Mouse (Mus musculus) spleen, postnatal 4 days (tissue): ENCODE data around the gene Cry1.

Experiments used
- DNase-seq, 2 experiments: peaks; one replicate each; pipeline ENCODE4 v3.0.0; 2022; ENCODE audit warnings: low spot score in 2 of 2

Cry1 gene

GRCm38 (mm10) chr10:85161745-85162351 lies 23.0 kb downstream of the Cry1 start:
- DNase-seq = no peak

DNA sequence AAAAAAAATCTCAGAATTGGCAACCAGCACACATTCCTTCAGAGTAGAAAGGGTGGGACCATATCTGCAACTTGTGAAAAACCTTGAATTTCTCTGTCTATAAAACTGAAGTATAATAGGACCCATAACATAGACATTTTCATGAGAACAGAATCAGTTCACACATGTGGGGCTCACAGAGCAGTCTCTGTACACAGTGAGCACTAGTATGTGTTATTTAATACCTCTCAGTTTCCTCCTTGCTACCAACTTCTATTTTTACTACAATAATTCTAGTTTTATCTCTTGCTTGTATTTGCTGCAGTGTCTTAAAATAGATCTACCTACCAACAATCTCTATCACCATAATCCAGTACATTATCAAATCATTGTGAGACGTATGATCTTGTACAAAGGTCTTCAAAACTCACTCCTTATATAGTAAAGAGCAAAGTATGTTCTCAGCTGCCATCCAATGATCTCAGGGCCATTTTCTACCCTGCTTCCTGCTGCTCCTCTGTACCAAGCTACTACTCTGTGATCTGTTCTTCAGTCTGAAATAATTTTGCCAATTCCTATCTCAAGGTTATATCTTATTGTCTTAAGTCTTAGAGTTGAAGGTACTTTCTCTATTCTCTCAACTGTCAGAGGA lies 24.8 kb downstream of the Cry1 start:
- no peak for DNase-seq

DNA sequence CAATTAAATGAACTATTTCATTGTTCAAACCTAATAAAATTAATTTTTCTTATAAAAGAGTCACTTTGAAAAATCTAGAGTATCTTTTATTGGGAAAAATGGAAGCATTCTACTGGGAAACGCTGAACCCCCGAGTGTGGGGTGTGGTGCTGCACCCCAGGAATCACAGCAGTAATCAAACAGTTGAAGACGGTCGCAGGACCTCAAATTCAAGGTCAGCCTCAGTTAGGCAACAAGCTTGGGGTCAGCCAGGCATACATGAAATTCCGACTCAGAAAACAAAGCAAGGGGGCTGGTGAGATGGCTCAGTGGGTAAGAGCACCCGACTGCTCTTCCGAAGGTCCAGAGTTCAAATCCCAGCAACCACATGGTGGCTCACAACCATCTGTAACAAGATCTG lies 27.4 kb downstream of the Cry1 start:
- no peak for DNase-seq

DNA sequence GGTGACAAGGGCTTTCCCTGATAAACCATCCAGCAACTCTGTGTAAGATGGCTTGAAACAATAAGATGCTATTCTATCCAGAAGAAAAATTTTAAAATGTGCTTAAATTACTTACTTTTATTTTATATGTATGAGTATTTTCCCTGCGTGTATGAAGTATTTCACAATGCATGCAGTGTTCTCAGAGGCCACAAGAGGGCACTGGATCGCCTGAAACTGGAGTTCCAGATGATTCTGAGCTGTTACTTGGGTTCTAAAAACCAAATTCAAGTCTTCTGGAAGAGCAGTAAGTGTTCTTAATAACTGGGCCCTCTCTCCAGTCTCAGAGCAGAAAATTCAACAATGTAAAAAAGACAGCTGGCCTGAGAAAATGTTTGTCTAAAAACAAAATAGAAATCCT lies 30.7 kb downstream of the Cry1 start:
- DNase-seq = peak; percentile 29 to 65

DNA sequence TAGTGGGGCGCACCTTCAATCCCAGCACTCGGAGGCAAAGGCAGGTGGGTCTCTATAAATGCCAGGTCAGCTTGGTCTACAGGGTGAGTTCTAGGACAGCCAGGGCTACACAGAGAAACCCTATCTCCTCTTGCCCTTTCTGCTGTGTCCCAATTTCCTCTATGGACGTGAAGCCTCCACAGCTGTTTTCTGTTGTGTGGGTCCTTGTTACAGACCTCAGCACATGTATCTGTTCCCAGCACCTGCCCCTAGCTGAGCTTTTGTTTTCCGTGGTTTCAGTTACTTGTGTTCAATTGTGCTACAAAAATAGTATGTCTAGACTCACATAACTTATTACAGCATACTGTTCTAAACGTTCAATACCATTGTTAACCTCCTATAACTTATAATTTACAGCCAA lies 35.6 kb downstream of the Cry1 start:
- DNase-seq = no peak

GRCm38 (mm10) chr10:85146282-85146681 lies 38.6 kb downstream of the Cry1 start:
- DNase-seq = no peak

DNA sequence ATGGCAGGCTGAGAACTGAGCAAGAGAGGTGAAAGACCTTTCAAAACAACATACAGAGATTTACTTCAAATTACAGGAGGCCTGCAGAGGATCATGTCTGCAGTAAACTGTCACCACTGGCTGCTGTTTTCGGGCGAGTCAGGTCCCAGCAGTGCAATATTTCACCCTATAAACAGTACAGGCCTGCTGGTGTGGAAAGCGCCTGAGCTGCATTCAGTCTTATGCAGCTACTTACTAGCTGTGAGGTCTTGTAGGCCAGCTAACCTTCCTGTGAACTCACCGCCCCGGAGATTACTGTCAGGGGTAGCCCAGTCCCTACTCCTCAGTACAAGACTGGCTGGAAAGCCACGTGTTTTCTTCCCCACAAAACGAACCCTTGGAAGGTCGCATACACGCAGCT lies 43.4 kb downstream of the Cry1 start:
- no peak for DNase-seq

DNA sequence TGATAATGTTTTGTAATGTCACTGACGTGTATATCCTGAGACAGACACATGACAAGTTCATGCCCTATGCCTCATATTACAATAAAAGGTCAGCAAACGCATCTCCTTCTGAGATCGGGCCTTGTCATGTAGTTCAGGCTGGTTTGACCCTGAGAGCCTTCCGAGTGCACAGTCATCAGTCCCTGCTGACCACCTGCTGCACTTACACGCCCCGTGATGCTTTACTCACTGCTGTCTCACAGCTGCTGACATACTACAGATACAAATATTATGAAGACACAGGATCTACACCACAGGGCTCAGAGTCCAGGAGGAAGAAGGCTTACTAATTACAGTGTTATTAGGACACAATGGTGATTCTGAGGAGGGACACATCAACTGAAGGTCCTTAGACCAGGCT lies 48.3 kb downstream of the Cry1 start:
- DNase-seq = no peak

- DNase-seq = peak; percentile 48 to 74
Measured at GRCm38 (mm10) chr10:85128453-85128852, 56.4 kb downstream of the Cry1 start.

DNA sequence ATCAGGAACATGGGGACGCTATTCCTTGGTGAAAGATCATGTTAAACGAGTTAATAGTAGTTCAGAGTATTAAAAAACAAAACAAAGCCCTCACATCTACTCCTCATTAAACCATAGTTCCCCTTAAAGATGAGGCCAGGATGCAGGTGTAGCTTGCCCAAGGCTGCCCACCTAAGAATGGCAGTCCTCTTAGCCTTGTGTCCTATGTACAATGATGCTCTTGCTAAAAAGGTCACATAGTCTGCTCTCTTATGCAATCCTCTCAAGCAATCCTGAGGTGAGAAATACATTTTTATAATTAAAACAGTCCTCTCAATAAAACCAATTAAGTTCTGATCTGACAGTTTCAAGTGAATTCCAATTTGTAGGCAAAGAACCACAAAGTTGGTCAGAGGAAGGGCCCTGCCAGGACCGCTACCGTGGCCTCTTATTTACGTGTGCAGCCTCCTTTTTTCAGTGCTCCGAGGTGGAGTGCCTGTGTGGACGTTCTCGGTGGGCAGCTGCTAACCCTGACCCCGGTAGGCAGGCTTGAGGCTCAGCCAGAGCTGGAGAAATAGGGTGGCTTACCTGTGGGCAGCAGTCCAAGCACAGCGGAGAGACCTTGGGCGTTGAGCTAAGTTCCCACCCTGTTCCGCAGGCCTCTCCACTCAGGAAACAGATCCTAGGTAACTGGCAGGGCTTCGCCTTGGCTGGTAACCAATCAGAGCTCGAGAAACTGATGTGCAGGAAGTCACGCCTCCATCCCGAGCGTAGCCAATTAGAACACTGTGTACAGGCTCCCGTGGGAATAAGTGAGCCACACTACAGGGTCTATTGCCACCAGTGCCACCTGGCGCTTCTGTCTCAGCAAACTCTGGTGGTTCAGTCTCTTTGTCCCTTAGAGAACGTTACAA lies 57.2 kb downstream of the Cry1 start, which contains the start of gene Mterf2:
Gene Mterf2, minus strand, starts transcription at position 633 of the 893 bp plus-strand sequence.
- DNase-seq = peak; percentile 86 to 89

DNA sequence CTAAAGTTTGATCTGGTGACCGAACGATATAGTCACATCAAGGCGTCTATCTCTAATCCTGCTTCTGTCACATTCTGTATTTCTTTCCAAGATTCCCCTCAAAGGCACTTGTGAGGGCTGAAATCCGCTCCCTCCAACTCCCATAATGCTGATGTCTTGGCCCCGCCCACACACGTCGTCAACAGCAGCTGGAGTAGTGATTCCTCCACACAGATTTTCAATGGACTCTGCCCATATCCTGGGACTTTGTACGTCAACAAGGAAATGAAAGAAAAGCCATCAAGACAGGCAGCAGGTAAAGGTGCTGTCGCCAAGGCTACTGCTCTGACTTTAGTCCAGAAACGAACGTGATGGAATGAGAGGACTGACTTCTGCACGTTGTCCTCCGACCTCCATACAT lies 59.7 kb downstream of the Cry1 start:
- DNase-seq = no peak

DNA sequence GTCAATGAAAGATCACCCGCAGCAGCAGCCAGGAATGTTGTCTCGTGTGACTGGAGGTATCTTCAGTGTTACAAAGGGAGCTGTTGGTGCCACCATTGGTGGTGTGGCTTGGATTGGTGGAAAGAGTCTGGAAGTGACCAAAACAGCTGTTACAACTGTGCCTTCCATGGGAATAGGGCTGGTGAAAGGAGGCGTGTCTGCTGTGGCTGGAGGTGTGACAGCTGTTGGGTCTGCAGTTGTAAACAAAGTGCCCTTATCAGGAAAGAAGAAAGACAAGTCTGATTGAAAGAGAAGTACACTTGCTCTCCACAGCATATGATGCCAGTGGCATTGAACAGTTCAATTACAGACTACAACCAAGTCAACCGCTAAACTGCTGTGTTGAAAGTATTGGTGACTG lies 70.5 kb downstream of the Cry1 start:
- no peak for DNase-seq

- DNase-seq = peak; percentile 26 to 63
Measured at GRCm38 (mm10) chr10:85103085-85103885, 81.6 kb downstream of the Cry1 start.

GRCm38 (mm10) chr10:85102247-85103084 lies 82.4 kb downstream of the Cry1 start, which contains the start of the genes Fhl4 and Tmem263:
TSS of gene Fhl4 (minus strand) at chr10:85102495.
TSS of gene Tmem263 (plus strand) at chr10:85102627.
- peak; percentile 81 to 90 for DNase-seq

DNA sequence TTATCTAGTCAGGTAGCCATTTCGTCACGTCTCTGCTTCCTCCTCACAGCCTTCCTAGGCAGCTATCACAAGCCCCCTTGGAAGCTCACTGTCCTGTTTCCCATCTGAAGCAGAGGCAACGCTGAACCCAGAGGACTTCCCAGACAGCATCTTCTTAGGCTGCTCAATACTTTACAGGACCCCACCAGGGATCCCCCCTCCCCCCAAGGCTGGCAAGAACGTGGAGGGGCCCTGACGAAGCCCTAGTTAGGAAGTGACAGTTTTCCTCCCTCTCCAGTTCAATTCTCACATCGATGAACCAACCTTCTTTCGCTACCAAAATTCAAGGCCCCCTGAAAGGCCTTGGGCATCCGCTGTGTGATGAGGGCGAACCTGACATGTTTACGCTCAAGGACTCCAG lies 83.0 kb downstream of the Cry1 start:
- DNase-seq = peak; percentile 18 to 67
